Mouse (Mus musculus) neural tube, embryonic 13.5 days (tissue): ENCODE data around the gene Gpr88. TPM values are rescaled to one million over a fixed set of nuclear protein-coding genes. Genes with fewer than 3 reads are reported as not detected.

ENCODE experiments used
- ATAC-seq: fragments of 200-750 bp; cut with Nextera tagmentation; 2 replicates; pipeline ENCODE4 v1.8.0; 2017; ENCODE audit warnings: low read depth, mild to moderate bottlenecking, moderate TSS enrichment, moderate library complexity
- H3K27ac ChIP-seq: fragments of 300-500 bp; sonication (generic); replicated peaks from 2 replicates; pipeline ENCODE4 v1.5.1; 2015; ENCODE audit warnings: moderate library complexity, mild to moderate bottlenecking, inconsistent platforms
- H3K27me3 ChIP-seq: fragments of 300-500 bp; sonication (generic); 2 replicates; pipeline ENCODE4 v1.6.1; 2015; ENCODE audit warnings: mild to moderate bottlenecking, inconsistent platforms
- H3K36me3 ChIP-seq: fragments of 300-500 bp; sonication (generic); 2 replicates; pipeline ENCODE4 v1.6.1; 2015; ENCODE audit warnings: mild to moderate bottlenecking, inconsistent platforms
- H3K4me1 ChIP-seq: fragments of 300-500 bp; sonication (generic); replicated peaks from 2 replicates; pipeline ENCODE4 v1.6.1; 2015; ENCODE audit warnings: inconsistent platforms
- H3K4me2 ChIP-seq: fragments of 300-500 bp; sonication (generic); 2 replicates; pipeline ENCODE4 v1.6.1; 2015; ENCODE audit warnings: inconsistent platforms, mild to moderate bottlenecking, moderate library complexity
- H3K4me3 ChIP-seq: fragments of 300-500 bp; sonication (generic); 2 replicates; pipeline ENCODE4 v1.5.1; 2015; ENCODE audit warnings: mild to moderate bottlenecking, inconsistent platforms
- H3K9ac ChIP-seq: fragments of 300-500 bp; sonication (generic); 2 replicates; pipeline ENCODE4 v1.6.1; 2015; ENCODE audit warnings: moderate library complexity, mild to moderate bottlenecking, inconsistent platforms
- H3K9me3 ChIP-seq: fragments of 300-500 bp; sonication (generic); 2 replicates; pipeline ENCODE4 v1.6.1; 2016; ENCODE audit warnings: inconsistent platforms
- WGBS: fragments of 180-500 bp; shearing (Covaris S2); methylation state at CpG from one replicate; pipeline ENCODE4 v1.1.7; 2015; 5-methylcytosine and 5-hydroxymethylcytosine counted together
- polyA plus RNA-seq: library from polyadenylated mRNA; unstranded; fragments of >200 nt; fragmentation: Nextera tagmentation; extraction: Ambion mirVana; gene quantifications from 2 replicates; pipeline ENCODE4 v1.2.1, GENCODE M21; 2015

Gpr88 gene
- polyA plus RNA-seq, 1 experiment from 2014 or later = 1.7 TPM

DNA sequence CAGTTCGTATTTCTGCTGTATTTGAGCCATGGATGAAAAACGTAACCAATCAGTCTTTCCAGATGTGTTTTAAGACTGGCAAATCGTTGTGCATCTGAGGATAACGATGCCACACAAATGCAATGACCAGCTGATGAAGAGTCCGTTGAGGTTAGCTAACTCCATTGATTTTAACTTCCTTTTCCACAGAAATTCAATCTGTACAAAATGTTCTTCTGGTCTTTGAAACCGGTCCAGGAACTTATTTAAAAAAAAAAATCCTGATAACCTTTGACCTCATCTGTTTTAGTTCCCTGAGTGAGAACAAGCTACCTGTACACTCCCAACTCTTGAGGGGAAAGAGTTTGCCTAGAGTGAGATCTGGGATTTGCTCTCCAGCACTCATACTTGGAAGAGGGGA lies 18.4 kb upstream of the Gpr88 start:
- no peak overlapping the region for H3K4me2 ChIP-seq
- WGBS = 95% methylated on average over 6 of the region's 6 CpGs

DNA sequence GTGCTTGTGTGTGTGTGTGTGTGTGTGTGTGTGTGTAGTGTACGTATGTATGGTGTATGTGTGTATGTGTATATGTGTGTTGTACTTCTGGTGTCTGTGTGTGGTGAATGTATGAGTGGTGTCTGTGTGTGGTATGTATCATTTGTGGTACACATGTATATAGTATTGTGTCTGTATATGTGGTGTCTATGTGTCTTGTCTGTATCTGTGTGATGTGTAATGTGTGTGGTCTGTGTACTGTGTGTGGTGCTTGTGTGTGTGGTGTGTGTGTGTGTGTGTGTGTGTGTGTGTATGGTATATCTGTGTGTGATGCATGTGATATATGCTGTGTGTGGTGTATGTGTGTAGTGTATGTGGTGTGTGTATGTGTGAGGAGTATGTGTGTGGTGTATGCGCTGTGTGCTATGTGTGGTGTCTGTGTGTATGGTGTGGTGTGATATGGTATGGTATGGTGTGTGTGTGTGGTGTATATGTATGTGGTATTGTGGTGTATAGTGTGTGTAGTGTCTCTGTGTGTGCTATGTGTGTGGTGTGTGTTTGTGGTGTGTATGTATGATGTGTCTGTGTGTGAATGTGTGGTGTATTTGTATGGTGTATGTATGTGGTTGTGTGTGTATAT lies 13.8 kb upstream of the Gpr88 start:
- H3K27ac ChIP-seq = no peak overlapping the region
- no peaks in the 10 kb centered on the region for H3K27me3 ChIP-seq
- no peak overlapping the region for H3K4me2 ChIP-seq
- 94% methylated on average over 2 of the region's 2 CpGs for WGBS
- H3K9ac ChIP-seq = no peak overlapping the region
- ATAC-seq = no peak
- no peaks in the 10 kb centered on the region for H3K36me3 ChIP-seq
- no peak overlapping the region for H3K4me3 ChIP-seq
- no peaks in the 10 kb centered on the region for H3K4me1 ChIP-seq
- H3K9me3 ChIP-seq = no peaks in the 10 kb centered on the region

More for the DNA sequence above, 18.4 kb upstream of the Gpr88 start:
- Histone ChIP-seq H3K27ac (no peak overlapping the region), H3K9ac (no peak overlapping the region), H3K4me3 (no peak overlapping the region), H3K4me1 (no peaks in the 10 kb centered on the region), H3K9me3 (no peaks in the 10 kb centered on the region), H3K27me3 (no peaks in the 10 kb centered on the region), H3K36me3 (0 out of 2 replicates have a peak, but pooled peaks cover 3% of the 10 kb centered on the region)
- ATAC-seq = no peak

DNA sequence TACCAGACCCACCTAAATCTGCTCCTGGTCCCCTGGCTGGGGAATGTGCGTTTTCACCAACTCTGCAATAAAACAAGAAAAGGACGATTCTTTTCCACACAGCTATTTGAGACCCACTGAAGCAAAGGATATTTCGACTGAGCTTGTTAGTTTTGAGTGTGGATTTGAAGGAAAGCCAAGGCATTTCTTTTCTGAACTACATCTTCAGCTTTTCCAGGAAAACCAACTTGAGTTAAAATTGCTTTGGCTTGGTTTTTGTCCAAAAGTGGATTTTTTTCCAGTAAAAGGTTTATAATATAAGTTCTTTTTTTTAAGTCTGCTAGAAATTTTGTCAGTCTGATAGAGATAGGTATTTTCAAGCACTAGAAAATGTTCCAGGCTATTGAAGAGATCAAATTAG lies 13.1 kb upstream of the Gpr88 start:
- H3K27ac ChIP-seq = no peak overlapping the region
- no peaks in the 10 kb centered on the region for H3K9me3 ChIP-seq
- ATAC-seq = no peak
- WGBS = 58% methylated on average over 3 of the region's 3 CpGs
- no peaks in the 10 kb centered on the region for H3K4me1 ChIP-seq
- H3K9ac ChIP-seq = no peak overlapping the region
- no peaks in the 10 kb centered on the region for H3K27me3 ChIP-seq
- no peak overlapping the region for H3K4me2 ChIP-seq
- no peak overlapping the region for H3K4me3 ChIP-seq
- no peaks in the 10 kb centered on the region for H3K36me3 ChIP-seq

DNA sequence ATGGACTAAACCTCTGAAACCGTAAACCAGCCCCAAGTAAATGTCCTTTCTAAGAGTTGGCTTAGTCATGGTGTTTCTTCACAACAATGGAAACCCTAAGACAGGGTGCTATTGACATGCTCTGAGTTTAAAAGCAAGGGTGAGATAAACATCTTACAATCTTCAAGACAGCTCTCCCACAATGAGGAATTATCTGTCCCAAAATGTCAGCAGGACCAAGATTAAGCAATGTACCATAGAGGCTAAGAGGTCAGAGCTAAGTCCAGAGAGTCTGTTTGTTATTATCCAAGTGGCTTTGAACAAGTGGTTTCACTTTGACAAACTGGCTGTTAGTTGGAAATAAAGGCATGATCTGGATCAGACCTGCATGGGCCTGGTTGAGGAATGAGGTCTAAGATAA lies 10.7 kb upstream of the Gpr88 start:
- H3K27me3 ChIP-seq = no peaks in the 10 kb centered on the region
- WGBS = 87% methylated on average over 1 of the region's 1 CpGs
- no peaks in the 10 kb centered on the region for H3K4me1 ChIP-seq
- H3K4me3 ChIP-seq = no peak overlapping the region
- H3K9ac ChIP-seq = no peak overlapping the region
- H3K36me3 ChIP-seq = no peaks in the 10 kb centered on the region
- H3K9me3 ChIP-seq = no peaks in the 10 kb centered on the region
- H3K4me2 ChIP-seq = no peak overlapping the region
- no peak overlapping the region for H3K27ac ChIP-seq
- no peak for ATAC-seq

DNA sequence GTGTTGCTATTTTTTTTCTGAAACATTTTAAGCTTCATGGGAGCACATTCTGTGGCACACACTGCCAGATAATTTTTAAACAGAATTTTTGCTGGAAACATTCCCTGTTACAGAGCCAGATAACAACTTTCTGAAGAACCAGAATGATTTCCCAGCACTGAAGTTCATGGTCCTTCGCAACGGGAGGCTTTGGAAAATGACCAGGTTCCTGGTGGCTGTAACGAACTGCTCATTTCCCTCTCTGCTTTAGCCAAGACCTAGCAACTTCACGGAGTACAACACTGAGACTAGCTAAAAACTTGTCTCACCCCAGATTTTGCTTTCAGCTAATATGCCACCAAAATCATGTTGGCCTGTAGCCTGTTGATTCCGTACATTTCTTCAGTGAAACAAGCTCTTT lies 9.8 kb upstream of the Gpr88 start:
- Histone ChIP-seq H3K27ac (no peak overlapping the region), H3K9ac (no peak overlapping the region), H3K4me2 (no peak overlapping the region), H3K4me3 (no peak overlapping the region), H3K27me3 (no peaks in the 10 kb centered on the region), H3K36me3 (no peaks in the 10 kb centered on the region), H3K9me3 (no peaks in the 10 kb centered on the region), H3K4me1 (no peaks in the 10 kb centered on the region)
- no peak for ATAC-seq
- WGBS = 89% methylated on average over 5 of the region's 5 CpGs

DNA sequence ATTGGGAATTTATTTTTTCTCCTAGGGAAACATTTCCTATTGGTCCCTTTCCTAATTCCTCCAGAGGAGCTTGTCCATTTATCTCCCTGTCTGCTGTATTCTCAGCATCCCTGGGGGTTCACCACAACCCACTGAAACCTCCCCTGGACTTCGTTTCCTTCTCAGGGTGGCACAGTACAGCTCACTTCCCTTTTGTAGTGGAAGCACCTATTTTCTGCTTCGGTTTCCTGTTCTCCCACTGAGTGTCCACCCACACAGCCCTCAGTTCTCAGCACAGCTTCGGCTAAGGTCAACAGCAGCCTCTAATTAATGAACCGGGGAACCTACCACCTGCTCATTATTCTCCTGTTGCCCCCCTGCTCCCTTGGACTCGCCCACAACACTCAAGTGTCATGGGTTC lies 2.8 kb upstream of the Gpr88 start:
- 51% methylated on average over 5 of the region's 5 CpGs for WGBS
- no peak overlapping the region for H3K9ac ChIP-seq
- peaks cover 28% of the 10 kb centered on the region for H3K4me1 ChIP-seq
- no peak for ATAC-seq
- no peaks in the 10 kb centered on the region for H3K36me3 ChIP-seq
- H3K4me3 ChIP-seq = no peak overlapping the region
- H3K9me3 ChIP-seq = no peaks in the 10 kb centered on the region
- peaks cover 24% of the 10 kb centered on the region for H3K27me3 ChIP-seq
- no peak overlapping the region for H3K27ac ChIP-seq
- H3K4me2 ChIP-seq = no peak overlapping the region

DNA sequence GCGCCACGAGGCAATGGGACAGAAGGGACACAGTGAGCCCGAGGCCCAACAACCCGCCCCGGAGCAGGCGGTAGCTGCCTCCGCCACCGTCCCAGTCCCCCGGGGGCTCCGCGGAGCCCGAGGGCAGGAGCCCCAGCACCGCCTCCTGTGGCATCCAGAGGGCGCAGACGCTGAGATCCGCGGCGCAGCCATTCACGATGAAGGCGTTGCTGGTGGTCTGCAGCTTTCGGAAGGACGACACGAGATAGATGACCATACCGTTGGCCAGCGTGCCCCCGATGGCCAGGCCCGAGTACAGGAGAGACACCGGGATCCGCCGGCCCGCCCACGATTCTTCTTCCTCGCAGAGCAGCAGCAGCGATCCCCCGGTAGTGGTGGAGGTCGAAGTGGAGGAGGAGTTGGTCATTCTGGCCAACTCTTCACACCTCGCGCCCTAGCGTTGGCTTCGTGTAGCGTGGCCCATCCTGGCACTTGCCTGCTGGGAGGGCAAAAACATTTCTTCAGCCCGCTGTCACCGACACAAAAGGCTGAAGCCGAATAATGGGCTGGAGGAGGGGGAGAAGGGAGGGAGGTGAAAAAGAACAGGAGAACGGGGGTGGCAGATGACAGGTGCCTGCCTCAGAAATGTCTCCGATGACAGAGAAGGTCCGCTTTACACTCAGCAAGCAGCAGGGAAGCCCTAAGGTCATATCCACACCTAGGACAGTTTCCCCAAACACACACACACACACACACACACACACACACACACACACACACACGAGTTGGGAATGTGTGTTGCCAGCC lies 855 bp downstream of the Gpr88 start:
- peak overlapping the region; percentile 25 for H3K27ac ChIP-seq

DNA sequence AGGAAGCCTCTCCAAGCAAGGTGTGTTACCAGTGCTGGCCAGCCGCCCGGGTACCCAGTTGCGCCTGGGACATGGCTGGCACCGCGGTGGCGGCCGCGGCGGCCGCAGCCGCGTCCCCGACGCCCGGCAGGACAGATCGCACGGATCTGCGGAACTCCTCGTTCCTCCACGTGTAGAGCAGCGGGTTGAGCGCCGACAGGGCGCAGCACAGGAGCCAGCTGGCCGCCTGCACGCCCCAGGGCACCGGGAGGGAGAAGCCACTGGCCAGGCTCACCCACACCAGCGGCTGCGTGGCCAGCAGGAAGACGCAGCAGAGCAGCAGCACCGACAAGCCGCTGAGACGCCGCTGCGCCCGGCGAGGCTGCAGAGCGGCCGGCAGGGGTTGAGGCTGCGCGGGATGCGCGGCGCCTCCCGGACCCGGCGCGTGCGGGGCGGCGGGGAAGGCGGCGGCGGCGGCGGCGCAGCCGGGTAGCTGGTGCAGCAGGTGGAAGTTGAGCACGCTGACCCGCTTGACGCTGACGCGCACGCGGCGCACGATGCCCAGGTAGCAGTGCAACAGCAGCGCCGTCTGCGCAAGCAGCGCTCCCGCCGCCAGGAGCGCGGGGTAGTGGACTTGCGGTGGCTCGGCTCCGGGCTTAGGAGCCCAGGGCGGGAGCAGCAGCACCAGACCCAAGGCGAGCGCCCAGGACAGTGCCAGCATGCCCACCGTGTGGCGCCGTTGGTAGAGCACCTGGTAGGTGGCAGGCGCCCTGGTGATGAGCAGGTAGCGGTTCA lies 1.6 kb downstream of the Gpr88 start:
- Histone ChIP-seq H3K27me3 (peaks cover 60% of the 10 kb centered on the region), H3K27ac (no peak overlapping the region), H3K4me2 (peak overlapping the region; percentile 100)

More for the DNA sequence above, 855 bp downstream of the Gpr88 start:
- Histone ChIP-seq H3K4me2 (peak overlapping the region; percentile 100), H3K4me3 (peak overlapping the region; percentile 59), H3K36me3 (no peaks in the 10 kb centered on the region), H3K9ac (peak overlapping the region; percentile 69), H3K9me3 (no peaks in the 10 kb centered on the region), H3K4me1 (peaks cover 33% of the 10 kb centered on the region), H3K27me3 (peaks cover 59% of the 10 kb centered on the region)
- whole genome bisulfite sequencing = under 1% methylated on average over 48 of the region's 48 CpGs
- peak; percentile 74 for ATAC-seq

DNA sequence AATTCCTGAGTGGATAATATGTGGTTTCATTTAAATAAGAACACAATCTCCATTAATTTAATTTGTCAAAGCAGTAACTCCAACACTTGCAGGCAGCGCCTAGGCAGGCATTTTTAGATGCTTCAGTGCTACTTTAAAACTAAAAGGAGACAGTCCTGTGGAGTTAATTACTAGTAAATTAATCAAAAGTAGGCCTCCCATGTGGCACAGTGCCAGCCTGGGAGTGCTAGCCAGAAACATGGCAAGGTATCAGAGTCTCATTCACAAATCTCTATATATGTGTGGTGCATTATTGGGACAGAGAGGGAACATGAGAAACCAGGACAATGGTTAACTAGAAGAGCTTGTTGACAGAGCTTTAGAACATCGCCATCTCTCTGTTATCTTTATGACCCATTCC lies 4.3 kb downstream of the Gpr88 start:
- WGBS = 67% methylated on average over 2 of the region's 2 CpGs
- ATAC-seq = no peak
- Histone ChIP-seq H3K4me1 (peaks cover 33% of the 10 kb centered on the region), H3K9ac (no peak overlapping the region), H3K9me3 (no peaks in the 10 kb centered on the region), H3K27me3 (peaks cover 51% of the 10 kb centered on the region), H3K27ac (no peak overlapping the region), H3K4me3 (no peak overlapping the region), H3K4me2 (no peak overlapping the region), H3K36me3 (no peaks in the 10 kb centered on the region)

More for the DNA sequence above, 1.6 kb downstream of the Gpr88 start:
- ATAC-seq = peak; percentile 72
- Histone ChIP-seq H3K9ac (peak overlapping the region; percentile 69), H3K36me3 (no peaks in the 10 kb centered on the region), H3K9me3 (no peaks in the 10 kb centered on the region), H3K4me1 (peaks cover 33% of the 10 kb centered on the region), H3K4me3 (peak overlapping the region; percentile 59)
- WGBS = 1% methylated on average over 82 of the region's 86 CpGs

DNA sequence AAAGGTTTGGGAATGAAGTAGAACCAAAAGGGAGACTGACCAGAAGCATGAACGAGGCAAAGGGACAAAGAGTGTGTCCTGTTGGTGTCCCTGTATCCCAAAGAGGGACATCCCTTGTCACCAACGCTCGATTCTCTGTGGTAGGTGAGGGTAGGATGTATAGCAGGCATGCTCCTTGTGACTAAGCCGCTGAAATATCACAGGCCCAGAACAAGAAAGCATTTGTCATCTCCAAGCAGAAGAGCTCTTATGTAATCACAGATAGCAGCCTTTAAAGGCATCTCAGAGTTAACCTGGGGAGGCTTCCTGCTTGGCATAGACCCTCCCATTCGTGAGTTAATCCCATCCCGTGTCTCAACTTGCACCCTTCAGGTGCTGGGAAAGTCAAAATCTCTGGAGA lies 8.8 kb downstream of the Gpr88 start:
- WGBS = 81% methylated on average over 6 of the region's 6 CpGs
- Histone ChIP-seq H3K4me1 (0 out of 2 replicates have a peak, but pooled peaks cover 4% of the 10 kb centered on the region), H3K27ac (no peak overlapping the region), H3K4me2 (no peak overlapping the region), H3K9ac (no peak overlapping the region), H3K36me3 (no peaks in the 10 kb centered on the region), H3K4me3 (no peak overlapping the region), H3K27me3 (peaks cover 19% of the 10 kb centered on the region), H3K9me3 (no peaks in the 10 kb centered on the region)
- ATAC-seq = no peak

DNA sequence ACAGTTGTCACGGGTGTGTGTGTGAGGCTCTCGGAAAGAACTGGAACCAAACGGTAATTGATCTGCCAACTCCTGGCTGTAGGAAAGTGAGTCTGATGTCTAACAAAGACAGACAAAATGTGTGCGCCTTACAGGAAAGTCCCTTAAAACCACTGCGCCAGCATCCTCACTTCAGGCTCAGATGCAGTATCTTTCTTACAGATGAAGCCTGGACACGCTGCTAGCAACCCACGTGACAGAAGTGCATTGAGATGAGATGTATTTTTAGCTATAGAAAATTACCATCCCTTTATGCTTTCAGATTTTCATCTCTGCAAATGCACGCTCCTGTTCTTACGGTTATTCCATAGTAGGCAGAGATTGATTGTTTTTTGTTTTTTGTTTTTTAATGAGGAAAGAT lies 10.6 kb downstream of the Gpr88 start:
- Histone ChIP-seq H3K36me3 (no peaks in the 10 kb centered on the region), H3K4me1 (no peaks in the 10 kb centered on the region), H3K27ac (no peak overlapping the region), H3K9ac (no peak overlapping the region), H3K4me2 (no peak overlapping the region), H3K9me3 (no peaks in the 10 kb centered on the region), H3K4me3 (no peak overlapping the region), H3K27me3 (0 out of 2 replicates have a peak, but pooled peaks cover 3% of the 10 kb centered on the region)
- WGBS = 78% methylated on average over 9 of the region's 9 CpGs
- ATAC-seq = no peak

DNA sequence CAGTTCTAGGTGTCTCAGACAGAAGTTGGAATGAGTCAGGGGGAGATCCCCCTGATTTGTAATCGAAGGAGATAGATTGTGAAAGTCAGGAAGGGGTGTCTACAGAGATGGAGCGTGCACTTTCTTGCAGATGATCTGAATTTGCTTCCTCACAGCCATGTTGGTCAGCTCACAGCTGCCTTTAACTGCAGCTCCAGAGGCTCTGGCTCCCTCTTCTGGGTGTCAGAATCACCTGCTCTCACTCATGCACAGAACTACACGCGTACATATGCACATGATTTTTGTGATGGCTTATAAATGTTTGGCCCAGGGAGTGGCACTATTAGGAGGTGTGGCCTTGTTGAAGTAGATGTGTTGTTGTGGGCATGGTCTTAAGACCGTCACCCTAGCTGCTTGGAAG lies 15.8 kb downstream of the Gpr88 start:
- H3K4me3 ChIP-seq = no peak overlapping the region
- no peaks in the 10 kb centered on the region for H3K9me3 ChIP-seq
- no peak overlapping the region for H3K27ac ChIP-seq
- no peak overlapping the region for H3K4me2 ChIP-seq
- no peaks in the 10 kb centered on the region for H3K27me3 ChIP-seq
- ATAC-seq = no peak
- no peaks in the 10 kb centered on the region for H3K36me3 ChIP-seq
- 87% methylated on average over 5 of the region's 5 CpGs for WGBS
- no peak overlapping the region for H3K9ac ChIP-seq
- no peaks in the 10 kb centered on the region for H3K4me1 ChIP-seq
